Mouse (Mus musculus) frontal cortex, adult (tissue): Measurements from ENCODE around the gene Prrt1.

ENCODE experiments used
- ATAC-seq: cut with Nextera tagmentation; 2 replicates; pipeline ENCODE4 v1.9.2; 2017; ENCODE audit warnings: mild to moderate bottlenecking, moderate library complexity, mixed read lengths; ENCODE audit not compliant: low TSS enrichment

Gene Prrt1

GRCm38 (mm10) chr17:34597566-34598095 lies 31.7 kb upstream of the Prrt1 start, which contains the start of gene Ager:
TSS of gene Ager (plus strand) at chr17:34597862.
- no peak for ATAC-seq

- ATAC-seq: no peak
Measured at GRCm38 (mm10) chr17:34599891-34600290, 29.4 kb upstream of the Prrt1 start.

- ATAC-seq: no peak
Measured at GRCm38 (mm10) chr17:34601796-34602195, 27.5 kb upstream of the Prrt1 start.

- ATAC-seq: peak; percentile 85
Measured at GRCm38 (mm10) chr17:34603375-34604060, 25.8 kb upstream of the Prrt1 start, which contains the start of gene Rnf5. TSS of gene Rnf5 (minus strand) at chr17:34603690.

- peak; percentile 72 for ATAC-seq
Measured at GRCm38 (mm10) chr17:34604061-34604508, 25.2 kb upstream of the Prrt1 start, which contains the start of gene Agpat1. TSS of gene Agpat1 (plus strand) at chr17:34604262.

GRCm38 (mm10) chr17:34604511-34605237 lies 24.7 kb upstream of the Prrt1 start:
- no peak for ATAC-seq

- ATAC-seq: peak; percentile 60
Measured at GRCm38 (mm10) chr17:34605609-34606008, 23.7 kb upstream of the Prrt1 start.

- ATAC-seq: no peak
Measured at GRCm38 (mm10) chr17:34606186-34607039, 22.9 kb upstream of the Prrt1 start.

GRCm38 (mm10) chr17:34607997-34608396 lies 21.3 kb upstream of the Prrt1 start:
- ATAC-seq: no peak

- ATAC-seq: no peak
Measured at GRCm38 (mm10) chr17:34611050-34611449, 18.3 kb upstream of the Prrt1 start.

- ATAC-seq: no peak
Measured at GRCm38 (mm10) chr17:34613054-34613645, 16.2 kb upstream of the Prrt1 start.

GRCm38 (mm10) chr17:34613830-34614229 lies 15.5 kb upstream of the Prrt1 start:
- 0 out of 2 replicates have a peak, but pooled peaks have one; percentile 11 for ATAC-seq

- ATAC-seq: no peak
Measured at GRCm38 (mm10) chr17:34615871-34616270, 13.5 kb upstream of the Prrt1 start, which contains the start of gene Egfl8. TSS of gene Egfl8 (minus strand) at chr17:34615971.

- peak; percentile 33; the same call in 1 of the 2 replicates for ATAC-seq
Measured at GRCm38 (mm10) chr17:34618999-34619398, 10.3 kb upstream of the Prrt1 start.

GRCm38 (mm10) chr17:34621006-34621405 lies 8.3 kb upstream of the Prrt1 start:
- no peak for ATAC-seq

GRCm38 (mm10) chr17:34623161-34623560 lies 6.2 kb upstream of the Prrt1 start:
- no peak for ATAC-seq

- ATAC-seq: no peak
Measured at GRCm38 (mm10) chr17:34624981-34625380, 4.4 kb upstream of the Prrt1 start.

- no peak for ATAC-seq
Measured at GRCm38 (mm10) chr17:34626062-34626772, 3.1 kb upstream of the Prrt1 start.

- peak; percentile 14; the same call in 1 of the 2 replicates for ATAC-seq
Measured at GRCm38 (mm10) chr17:34626773-34627092, 2.6 kb upstream of the Prrt1 start.

GRCm38 (mm10) chr17:34627093-34627942 lies 2.0 kb upstream of the Prrt1 start:
- ATAC-seq: peak; percentile 38
